Mouse (Mus musculus): ENCODE data around the gene 3110082I17Rik. TPM values are rescaled to one million over a fixed set of nuclear protein-coding genes. Genes with fewer than 3 reads are reported as not detected.
A peak's percentile ranks its signal among the peaks of the same experiment; 100 is the strongest.

3110082I17Rik gene
- polyA plus RNA-seq, 1 experiment, result 4.8 TPM

DNA sequence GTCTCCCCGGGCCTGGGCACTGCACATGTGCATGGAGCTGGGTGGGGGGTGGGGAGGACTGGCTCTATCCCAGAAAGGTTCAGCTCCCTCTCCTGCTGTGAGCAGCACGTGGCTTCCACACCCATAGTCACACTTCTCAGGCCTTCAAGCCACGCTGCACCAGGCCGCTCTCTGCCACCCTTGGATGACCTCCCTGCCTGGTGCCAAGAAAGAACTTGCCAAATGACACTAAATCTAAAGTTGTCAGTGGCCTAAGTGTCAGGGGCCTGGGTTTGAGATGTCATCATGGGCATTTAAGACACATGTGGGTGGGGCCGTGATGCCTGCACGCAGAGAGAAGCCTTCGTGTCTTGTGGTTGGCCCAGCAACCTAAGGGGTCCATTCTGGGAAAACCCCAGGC is 139.9 kb downstream of the 3110082I17Rik start:
- no peak for TF ChIP-seq POLR2A (IDR thresholded peaks at IDR 0.05; ENCODE audit: low read depth, low read length)
- no peak for TF ChIP-seq CTCF (conservative IDR thresholded peaks at IDR 0.05; ENCODE audit: insufficient read depth, insufficient read length, low read depth, low read length)
- no peaks in the 10 kb centered on the region for H3K27me3 ChIP-seq (replicated peaks; ENCODE audit: control insufficient read depth, insufficient read depth, low read length)
- H3K36me3 ChIP-seq (ENCODE audit: control insufficient read depth, insufficient read depth, low read length), result no peaks in the 10 kb centered on the region
- DNase-seq, result peak; percentile 84
- no peak overlapping the region for H3K4me3 ChIP-seq (ENCODE audit: insufficient read depth, low read depth, low read length)
- peaks cover 37% of the 10 kb centered on the region for H3K4me1 ChIP-seq (ENCODE audit: control insufficient read depth, insufficient read depth, low read length)
- peak overlapping the region; percentile 50; the same call in 1 of the 2 replicates for H3K27ac ChIP-seq (ENCODE audit: insufficient read depth, low read depth, low read length)
- WGBS, result 39% methylated on average over 7 of the region's 7 CpGs

DNA sequence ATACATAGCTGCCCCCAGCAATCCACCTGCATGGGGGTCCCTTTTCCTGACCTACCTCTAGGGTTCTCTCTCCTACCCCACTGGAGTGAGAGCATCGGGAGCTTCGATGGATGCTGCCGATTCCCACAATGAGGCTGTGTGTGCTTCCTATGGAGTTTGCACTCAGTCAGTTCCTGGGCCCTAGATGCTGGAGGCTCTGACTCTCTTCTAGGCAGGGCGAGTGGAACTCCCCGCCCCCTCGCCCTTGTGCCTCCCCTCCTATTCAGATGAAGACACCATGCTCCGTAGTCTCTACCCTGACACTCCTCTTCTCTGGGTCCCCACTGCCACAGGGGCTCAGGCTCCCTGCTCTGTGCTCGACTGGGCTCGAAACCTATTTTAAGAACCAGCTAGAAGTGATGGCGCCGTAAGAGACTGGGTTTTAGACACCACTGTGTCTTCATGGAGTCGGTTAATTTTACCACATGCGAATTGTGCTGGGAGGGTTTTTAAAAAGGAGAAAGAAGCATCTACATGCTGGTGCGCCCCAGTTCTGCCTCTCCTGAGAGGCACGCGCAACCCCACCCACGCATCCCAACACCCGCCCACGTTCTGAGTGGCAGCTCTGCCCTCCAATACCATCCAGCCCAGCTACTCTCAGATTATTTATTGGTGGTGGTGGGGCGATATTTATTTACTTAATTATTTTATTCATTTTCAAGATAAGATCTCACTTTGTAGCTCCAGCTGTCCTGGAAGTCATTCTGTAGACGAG is 142.4 kb downstream of the 3110082I17Rik start:
- H3K4me3 ChIP-seq (ENCODE audit: insufficient read depth, low read depth, low read length), result no peak overlapping the region
- no peaks in the 10 kb centered on the region for H3K27me3 ChIP-seq (replicated peaks; ENCODE audit: control insufficient read depth, insufficient read depth, low read length)
- H3K36me3 ChIP-seq (ENCODE audit: control insufficient read depth, insufficient read depth, low read length), result no peaks in the 10 kb centered on the region
- peak overlapping the region; percentile 95 for H3K27ac ChIP-seq (ENCODE audit: insufficient read depth, low read depth, low read length)
- peak; percentile 16 for DNase-seq
- 52% methylated on average over 21 of the region's 21 CpGs for WGBS
- TF ChIP-seq POLR2A (IDR thresholded peaks at IDR 0.05; ENCODE audit: low read depth, low read length) (no peak), CTCF (conservative IDR thresholded peaks at IDR 0.05; ENCODE audit: insufficient read depth, insufficient read length, low read depth, low read length) (no peak)
- peaks cover 47% of the 10 kb centered on the region for H3K4me1 ChIP-seq (ENCODE audit: control insufficient read depth, insufficient read depth, low read length)

DNA sequence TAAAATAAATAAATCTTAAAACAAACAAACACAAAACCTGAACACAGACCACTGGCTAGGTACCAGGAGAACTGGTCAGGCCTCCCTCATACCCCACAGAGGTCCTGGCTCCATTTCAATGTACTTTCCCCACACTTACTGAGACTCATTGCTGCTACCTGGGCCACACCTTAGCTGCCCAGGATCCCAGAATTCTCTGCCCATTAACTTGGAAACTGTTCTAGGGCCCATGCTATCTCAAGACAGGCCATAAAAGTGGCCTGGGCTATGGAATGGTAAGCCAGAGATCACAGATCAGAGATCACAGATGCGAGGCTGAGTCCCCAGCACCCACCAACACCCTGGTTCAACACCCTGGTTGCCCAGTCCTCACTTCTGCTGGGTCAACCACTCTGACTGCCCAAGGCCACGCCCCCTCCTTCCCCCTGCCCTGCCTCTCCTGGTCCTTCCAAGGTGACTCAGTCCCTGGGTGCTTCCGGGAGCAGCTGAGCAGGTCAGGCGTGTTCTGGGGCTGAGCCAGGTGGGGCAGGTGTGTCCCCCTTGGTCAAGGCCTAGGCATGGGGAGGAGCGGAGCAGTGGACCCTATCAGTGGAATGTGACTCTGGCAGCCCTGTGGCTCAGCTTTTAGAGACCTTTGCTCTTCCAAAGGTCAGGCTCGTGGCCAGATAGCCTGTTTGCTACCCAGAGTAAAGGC is 143.2 kb downstream of the 3110082I17Rik start:
- H3K27me3 ChIP-seq (replicated peaks; ENCODE audit: control insufficient read depth, insufficient read depth, low read length), result no peaks in the 10 kb centered on the region
- H3K36me3 ChIP-seq (ENCODE audit: control insufficient read depth, insufficient read depth, low read length), result no peaks in the 10 kb centered on the region
- WGBS, result 39% methylated on average over 6 of the region's 6 CpGs
- peak overlapping the region; percentile 95 for H3K27ac ChIP-seq (ENCODE audit: insufficient read depth, low read depth, low read length)
- peaks cover 47% of the 10 kb centered on the region for H3K4me1 ChIP-seq (ENCODE audit: control insufficient read depth, insufficient read depth, low read length)
- TF ChIP-seq CTCF (conservative IDR thresholded peaks at IDR 0.05; ENCODE audit: insufficient read depth, insufficient read length, low read depth, low read length) (no peak), POLR2A (IDR thresholded peaks at IDR 0.05; ENCODE audit: low read depth, low read length) (no peak)
- H3K4me3 ChIP-seq (ENCODE audit: insufficient read depth, low read depth, low read length), result no peak overlapping the region
- DNase-seq, result peak; percentile 98

DNA sequence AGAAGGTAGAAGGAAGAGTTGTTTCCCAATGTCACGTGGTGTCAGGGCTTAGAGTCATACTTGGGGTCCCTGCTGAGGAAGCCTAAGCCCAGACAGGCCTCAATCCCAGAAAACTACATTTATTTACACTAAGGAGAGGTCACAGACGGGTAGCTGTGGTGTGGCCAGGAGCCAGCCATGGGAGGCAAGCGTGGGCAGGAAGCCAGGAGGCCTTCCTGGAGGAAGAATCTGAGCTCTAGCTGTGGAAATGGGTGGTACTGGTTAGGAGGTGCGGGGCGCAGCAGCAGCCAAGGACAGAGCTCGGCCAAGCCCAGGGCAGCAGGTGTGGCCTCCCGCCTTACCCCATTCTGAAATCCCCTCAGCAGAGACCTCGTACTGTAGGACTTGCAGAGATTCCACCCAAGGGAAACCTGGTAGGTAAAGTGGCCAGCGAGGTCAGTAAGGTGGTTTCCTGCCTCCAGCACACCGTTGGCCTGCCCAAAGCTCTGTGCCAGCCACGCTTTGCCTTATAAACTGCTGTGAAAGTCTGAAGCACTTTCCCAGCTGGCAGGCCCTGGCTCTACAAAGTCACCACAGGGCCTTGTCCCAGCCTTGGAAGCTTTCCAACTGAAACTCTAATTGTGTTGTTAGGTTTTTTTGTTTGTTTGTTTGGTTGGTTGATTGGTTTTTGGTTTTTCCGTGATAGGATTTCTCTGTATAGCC is 145.2 kb downstream of the 3110082I17Rik start:
- WGBS, result 50% methylated on average over 12 of the region's 12 CpGs
- Histone ChIP-seq H3K27ac (ENCODE audit: insufficient read depth, low read depth, low read length) (peak overlapping the region; percentile 13), H3K4me3 (ENCODE audit: insufficient read depth, low read depth, low read length) (no peak overlapping the region), H3K36me3 (ENCODE audit: control insufficient read depth, insufficient read depth, low read length) (no peaks in the 10 kb centered on the region), H3K27me3 (replicated peaks; ENCODE audit: control insufficient read depth, insufficient read depth, low read length) (no peaks in the 10 kb centered on the region), H3K4me1 (ENCODE audit: control insufficient read depth, insufficient read depth, low read length) (peaks cover 40% of the 10 kb centered on the region)
- TF ChIP-seq CTCF (conservative IDR thresholded peaks at IDR 0.05; ENCODE audit: insufficient read depth, insufficient read length, low read depth, low read length) (no peak), POLR2A (IDR thresholded peaks at IDR 0.05; ENCODE audit: low read depth, low read length) (no peak)
- DNase-seq, result peak; percentile 80

DNA sequence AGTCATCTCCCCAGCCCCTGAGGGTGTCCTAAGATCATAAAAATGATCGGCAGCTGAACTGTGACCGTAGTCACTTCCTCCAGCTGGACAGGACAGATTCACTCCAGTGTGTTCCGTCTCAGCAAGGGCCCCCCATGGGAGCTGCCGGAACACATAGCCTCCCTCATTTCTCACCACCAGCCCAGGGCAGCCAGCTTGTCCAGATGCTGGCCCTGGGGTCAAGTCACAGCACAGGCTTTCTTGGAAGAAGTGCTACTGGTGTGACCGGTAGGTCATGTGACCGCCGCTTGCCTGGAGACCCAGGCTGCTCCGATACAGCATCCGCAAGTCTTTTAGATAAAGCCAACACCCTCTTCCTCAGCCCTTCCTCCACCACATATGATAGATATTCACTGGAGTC is 146.8 kb downstream of the 3110082I17Rik start:
- no peak for TF ChIP-seq POLR2A (IDR thresholded peaks at IDR 0.05; ENCODE audit: low read depth, low read length)
- TF ChIP-seq CTCF (conservative IDR thresholded peaks at IDR 0.05; ENCODE audit: insufficient read depth, insufficient read length, low read depth, low read length), result no peak
- Histone ChIP-seq H3K36me3 (ENCODE audit: control insufficient read depth, insufficient read depth, low read length) (no peaks in the 10 kb centered on the region), H3K4me3 (ENCODE audit: insufficient read depth, low read depth, low read length) (no peak overlapping the region), H3K4me1 (ENCODE audit: control insufficient read depth, insufficient read depth, low read length) (peaks cover 27% of the 10 kb centered on the region), H3K27ac (ENCODE audit: insufficient read depth, low read depth, low read length) (no peak overlapping the region), H3K27me3 (replicated peaks; ENCODE audit: control insufficient read depth, insufficient read depth, low read length) (no peaks in the 10 kb centered on the region)
- WGBS, result 41% methylated on average over 9 of the region's 9 CpGs
- peak; percentile 76 for DNase-seq

DNA sequence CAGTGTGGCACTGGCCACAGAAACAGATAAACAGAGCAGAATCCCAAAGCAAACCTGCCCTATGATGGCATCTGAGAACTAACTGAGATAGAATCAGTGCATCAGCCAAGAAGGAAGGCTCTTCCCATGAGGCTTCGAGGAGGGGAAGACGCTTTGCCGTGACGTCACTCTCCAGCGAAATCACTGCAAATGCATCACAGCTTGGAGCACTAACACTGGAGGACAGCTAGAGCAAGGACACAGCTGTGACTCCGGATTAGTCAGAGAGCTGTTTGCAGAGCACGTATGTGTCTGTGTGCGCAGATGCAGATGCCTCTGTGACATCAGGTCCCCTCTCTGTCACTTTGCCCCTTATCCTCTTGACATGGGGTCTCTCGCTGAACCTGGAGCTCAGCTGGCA is 148.5 kb downstream of the 3110082I17Rik start:
- TF ChIP-seq CTCF (conservative IDR thresholded peaks at IDR 0.05; ENCODE audit: insufficient read depth, insufficient read length, low read depth, low read length) (no peak), POLR2A (IDR thresholded peaks at IDR 0.05; ENCODE audit: low read depth, low read length) (no peak)
- 90% methylated on average over 9 of the region's 9 CpGs for WGBS
- Histone ChIP-seq H3K27ac (ENCODE audit: insufficient read depth, low read depth, low read length) (no peak overlapping the region), H3K27me3 (replicated peaks; ENCODE audit: control insufficient read depth, insufficient read depth, low read length) (no peaks in the 10 kb centered on the region), H3K4me3 (ENCODE audit: insufficient read depth, low read depth, low read length) (no peak overlapping the region), H3K4me1 (ENCODE audit: control insufficient read depth, insufficient read depth, low read length) (peaks cover 15% of the 10 kb centered on the region), H3K36me3 (ENCODE audit: control insufficient read depth, insufficient read depth, low read length) (no peaks in the 10 kb centered on the region)
- no peak for DNase-seq

DNA sequence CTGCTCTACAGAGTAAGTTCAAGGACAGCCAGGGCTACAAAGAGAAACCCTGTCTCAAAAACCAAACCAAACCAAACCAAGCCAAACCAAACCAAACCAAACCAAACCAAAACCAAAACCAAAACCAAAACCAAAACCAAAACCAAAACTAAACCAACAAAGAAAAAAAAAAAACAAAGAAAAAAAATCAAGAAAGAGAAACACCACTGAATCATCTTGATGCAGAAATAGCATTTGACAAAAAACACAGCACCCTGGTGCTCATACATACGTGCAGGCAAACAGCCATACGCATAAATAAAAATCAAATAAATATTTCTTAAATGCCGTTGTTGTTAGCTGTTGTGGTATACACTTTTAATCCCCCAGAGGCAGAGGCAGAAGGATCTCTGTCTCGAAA is 149.8 kb downstream of the 3110082I17Rik start:
- Histone ChIP-seq H3K36me3 (ENCODE audit: control insufficient read depth, insufficient read depth, low read length) (no peaks in the 10 kb centered on the region), H3K4me3 (ENCODE audit: insufficient read depth, low read depth, low read length) (no peak overlapping the region), H3K27ac (ENCODE audit: insufficient read depth, low read depth, low read length) (no peak overlapping the region), H3K4me1 (ENCODE audit: control insufficient read depth, insufficient read depth, low read length) (peaks cover 13% of the 10 kb centered on the region), H3K27me3 (replicated peaks; ENCODE audit: control insufficient read depth, insufficient read depth, low read length) (no peaks in the 10 kb centered on the region)
- DNase-seq, result no peak
- 90% methylated on average over 4 of the region's 4 CpGs for WGBS
- TF ChIP-seq CTCF (conservative IDR thresholded peaks at IDR 0.05; ENCODE audit: insufficient read depth, insufficient read length, low read depth, low read length), result no peak
- TF ChIP-seq POLR2A (IDR thresholded peaks at IDR 0.05; ENCODE audit: low read depth, low read length), result no peak
